Mouse (Mus musculus): ENCODE results near the gene Ptgs1.

- TF ChIP-seq CTCF (IDR thresholded peaks at IDR 0.05) (no peak), EP300 (IDR thresholded peaks at IDR 0.05) (peak; percentile 98)
Observed at GRCm38 (mm10) chr2:36262025-36262424, 31.8 kb downstream of the Ptgs1 start.
